Mouse (Mus musculus): ENCODE measurements around the gene Zfp346. TPM values are rescaled to one million over a fixed set of nuclear protein-coding genes. Genes with fewer than 3 reads are reported as not detected.

The Zfp346 gene
- polyA plus RNA-seq, 1 experiment, result 4.4 TPM

GRCm38 (mm10) chr13:55107116-55107515, 2.0 kb downstream of the Zfp346 start:
- Histone ChIP-seq H3K4me3 (ENCODE audit: insufficient read depth, low read depth, low read length) (no peak overlapping the region), H3K27ac (replicated peaks; ENCODE audit: low read depth, low read length) (no peak overlapping the region), H3K4me1 (ENCODE audit: control insufficient read depth, insufficient read depth, insufficient read length, low read length) (peaks cover 5% of the 10 kb centered on the region)

DNA sequence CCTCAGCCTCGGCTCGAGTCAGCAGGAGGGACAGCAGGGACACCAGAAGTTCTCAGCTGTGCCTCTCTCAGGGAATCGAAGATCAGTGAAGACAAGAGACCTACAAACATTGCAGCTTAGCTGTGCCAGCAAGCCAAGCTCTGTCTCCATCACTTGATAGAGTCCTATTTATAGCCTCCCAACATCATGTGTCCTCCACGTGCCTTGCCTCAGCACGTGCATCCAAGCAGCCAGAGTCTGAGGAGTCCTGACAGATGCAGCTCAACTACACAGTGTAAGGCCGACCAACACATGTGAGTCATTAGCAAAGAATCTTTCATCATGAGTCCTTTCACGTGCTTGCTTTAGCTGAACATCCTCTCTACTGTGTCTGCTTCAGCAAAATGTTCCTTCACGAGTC, 2.6 kb downstream of the Zfp346 start:
- Histone ChIP-seq H3K27ac (replicated peaks; ENCODE audit: low read depth, low read length) (no peak overlapping the region), H3K4me3 (ENCODE audit: insufficient read depth, low read depth, low read length) (no peak overlapping the region)

DNA sequence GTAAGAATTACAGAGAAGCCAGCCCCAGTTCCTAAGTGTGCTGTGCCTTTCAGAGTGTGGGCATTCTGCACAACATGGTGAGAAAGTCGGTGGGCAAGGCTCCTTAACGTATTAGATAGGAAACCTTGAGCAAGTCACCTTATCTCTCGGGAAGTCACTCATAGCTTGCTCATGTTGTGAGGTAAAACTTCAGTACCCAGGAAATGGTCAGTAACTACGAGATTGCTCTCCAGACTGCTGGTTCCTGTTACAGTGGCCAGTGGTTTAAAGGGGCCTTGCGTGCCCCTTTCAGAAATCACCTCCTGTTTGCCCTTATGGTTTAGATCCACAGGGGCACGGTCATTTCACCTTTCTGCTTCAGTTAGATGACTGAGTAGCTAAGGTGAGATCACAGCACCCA, 9.3 kb downstream of the Zfp346 start:
- Histone ChIP-seq H3K27ac (replicated peaks; ENCODE audit: low read depth, low read length) (no peak overlapping the region), H3K4me1 (ENCODE audit: control insufficient read depth, insufficient read depth, insufficient read length, low read length) (no peaks in the 10 kb centered on the region), H3K4me3 (ENCODE audit: insufficient read depth, low read depth, low read length) (no peak overlapping the region)

More for the DNA sequence above, 2.6 kb downstream of the Zfp346 start:
- peaks cover 5% of the 10 kb centered on the region for H3K4me1 ChIP-seq (ENCODE audit: control insufficient read depth, insufficient read depth, insufficient read length, low read length)

GRCm38 (mm10) chr13:55124903-55125302, 19.8 kb downstream of the Zfp346 start:
- Histone ChIP-seq H3K4me1 (ENCODE audit: control insufficient read depth, insufficient read depth, insufficient read length, low read length) (no peaks in the 10 kb centered on the region), H3K27ac (replicated peaks; ENCODE audit: low read depth, low read length) (no peak overlapping the region), H3K4me3 (ENCODE audit: insufficient read depth, low read depth, low read length) (no peak overlapping the region)

DNA sequence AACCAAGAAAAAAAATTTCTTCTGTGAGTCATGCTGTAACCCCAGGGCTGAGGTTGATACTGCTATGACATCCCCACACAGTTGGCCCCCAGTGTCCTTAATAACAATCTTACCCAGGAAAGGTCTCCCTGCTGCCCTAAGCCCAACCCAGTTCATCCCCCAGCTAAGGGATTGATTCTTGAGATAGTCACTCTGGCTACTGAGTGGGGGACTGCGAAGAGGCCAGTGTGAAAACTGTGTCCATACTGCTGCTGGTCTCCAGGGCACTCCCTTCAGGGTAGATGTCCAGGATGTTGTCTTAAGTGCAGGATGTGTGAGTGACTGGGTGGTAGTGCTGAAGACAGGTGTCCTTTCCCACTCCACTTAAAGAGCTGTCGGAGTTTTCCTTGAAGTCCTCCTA, 28.3 kb downstream of the Zfp346 start, which contains the start of gene Gm17617:
TSS of gene Gm17617 (minus strand) at position 101 of the 400 bp plus-strand sequence.
- H3K27ac ChIP-seq (replicated peaks; ENCODE audit: low read depth, low read length), result no peak within 1 kb of the TSS
- H3K4me3 ChIP-seq (ENCODE audit: insufficient read depth, low read depth, low read length), result no peak within 1 kb of the TSS
- no peaks in the 10 kb centered on the region for H3K4me1 ChIP-seq (ENCODE audit: control insufficient read depth, insufficient read depth, insufficient read length, low read length)

GRCm38 (mm10) chr13:55135382-55135781, 30.3 kb downstream of the Zfp346 start:
- H3K4me1 ChIP-seq (ENCODE audit: control insufficient read depth, insufficient read depth, insufficient read length, low read length), result no peaks in the 10 kb centered on the region
- no peak overlapping the region for H3K4me3 ChIP-seq (ENCODE audit: insufficient read depth, low read depth, low read length)
- no peak overlapping the region for H3K27ac ChIP-seq (replicated peaks; ENCODE audit: low read depth, low read length)

DNA sequence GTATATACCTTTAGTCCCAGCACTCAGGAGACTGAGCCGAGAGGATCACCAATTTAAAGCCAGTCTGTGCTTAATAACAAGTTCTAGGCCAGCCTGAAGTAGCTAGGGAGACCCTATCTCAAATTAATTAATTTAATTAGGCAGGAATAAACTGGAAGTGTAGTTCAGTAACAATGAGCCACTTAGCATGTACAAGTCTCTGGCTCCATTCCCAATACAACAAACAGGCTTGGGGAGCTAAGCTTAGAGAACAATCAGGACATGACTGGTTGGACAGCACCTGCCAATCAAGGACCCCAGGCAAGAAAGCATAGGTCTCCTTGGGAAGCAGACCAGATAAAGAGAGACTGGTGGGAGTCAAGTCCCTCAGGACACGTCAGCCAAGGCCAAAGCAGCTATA, 35.2 kb downstream of the Zfp346 start:
- Histone ChIP-seq H3K4me3 (ENCODE audit: insufficient read depth, low read depth, low read length) (no peak overlapping the region), H3K4me1 (ENCODE audit: control insufficient read depth, insufficient read depth, insufficient read length, low read length) (no peaks in the 10 kb centered on the region), H3K27ac (replicated peaks; ENCODE audit: low read depth, low read length) (no peak overlapping the region)

GRCm38 (mm10) chr13:55152621-55153415, 47.7 kb downstream of the Zfp346 start, which contains the start of gene Fgfr4:
TSS of gene Fgfr4 (plus strand) at chr13:55152640.
- Histone ChIP-seq H3K27ac (replicated peaks; ENCODE audit: low read depth, low read length) (no peak within 1 kb of the TSS), H3K4me3 (ENCODE audit: insufficient read depth, low read depth, low read length) (peak within 1 kb of the TSS; percentile 42), H3K4me1 (ENCODE audit: control insufficient read depth, insufficient read depth, insufficient read length, low read length) (no peaks in the 10 kb centered on the region)

DNA sequence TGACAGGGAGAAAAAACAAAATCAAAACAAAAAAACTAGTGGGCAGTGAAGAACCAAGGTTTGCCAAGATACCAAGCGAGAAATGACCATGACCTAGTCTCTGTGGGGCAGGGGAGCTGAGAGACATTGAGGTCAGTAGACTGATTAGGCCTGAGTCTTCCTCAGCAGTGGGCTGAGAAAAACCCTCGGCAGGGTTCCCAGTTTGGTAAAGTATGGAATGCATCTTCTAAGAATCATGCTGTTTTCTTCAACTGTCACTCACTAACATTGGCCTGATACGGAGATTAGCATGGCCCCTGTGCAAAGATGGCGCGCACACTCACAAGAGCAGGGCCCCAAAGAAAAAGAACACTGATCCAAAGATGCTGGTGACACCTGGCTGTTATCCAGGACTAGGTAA, 48.8 kb downstream of the Zfp346 start:
- Histone ChIP-seq H3K4me1 (ENCODE audit: control insufficient read depth, insufficient read depth, insufficient read length, low read length) (no peaks in the 10 kb centered on the region), H3K27ac (replicated peaks; ENCODE audit: low read depth, low read length) (no peak overlapping the region), H3K4me3 (ENCODE audit: insufficient read depth, low read depth, low read length) (no peak overlapping the region)

- no peaks in the 10 kb centered on the region for H3K4me1 ChIP-seq (ENCODE audit: control insufficient read depth, insufficient read depth, insufficient read length, low read length)
- H3K4me3 ChIP-seq (ENCODE audit: insufficient read depth, low read depth, low read length), result no peak overlapping the region
- no peak overlapping the region for H3K27ac ChIP-seq (replicated peaks; ENCODE audit: low read depth, low read length)
Measured at GRCm38 (mm10) chr13:55162365-55162764, 57.3 kb downstream of the Zfp346 start.

DNA sequence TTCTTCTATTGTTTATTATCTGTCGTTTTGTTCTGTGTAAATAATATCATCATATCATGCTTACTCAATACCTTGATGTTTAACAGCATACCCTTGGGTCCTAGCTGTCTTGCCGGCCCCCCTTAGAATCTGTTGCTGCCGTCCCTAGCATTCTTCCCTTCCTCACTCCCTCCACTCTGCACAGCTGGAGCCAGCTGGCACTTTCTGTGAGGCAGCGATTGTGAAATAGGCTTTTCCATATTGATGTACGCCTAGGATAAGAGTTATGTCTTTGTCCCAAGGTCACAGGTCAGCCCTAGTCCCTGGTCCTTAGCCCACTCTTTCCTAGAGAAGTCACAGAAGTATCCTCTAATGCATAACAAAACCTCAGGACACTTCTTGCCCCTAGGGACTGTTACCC, 58.4 kb downstream of the Zfp346 start:
- no peak overlapping the region for H3K4me3 ChIP-seq (ENCODE audit: insufficient read depth, low read depth, low read length)
- H3K27ac ChIP-seq (replicated peaks; ENCODE audit: low read depth, low read length), result no peak overlapping the region

DNA sequence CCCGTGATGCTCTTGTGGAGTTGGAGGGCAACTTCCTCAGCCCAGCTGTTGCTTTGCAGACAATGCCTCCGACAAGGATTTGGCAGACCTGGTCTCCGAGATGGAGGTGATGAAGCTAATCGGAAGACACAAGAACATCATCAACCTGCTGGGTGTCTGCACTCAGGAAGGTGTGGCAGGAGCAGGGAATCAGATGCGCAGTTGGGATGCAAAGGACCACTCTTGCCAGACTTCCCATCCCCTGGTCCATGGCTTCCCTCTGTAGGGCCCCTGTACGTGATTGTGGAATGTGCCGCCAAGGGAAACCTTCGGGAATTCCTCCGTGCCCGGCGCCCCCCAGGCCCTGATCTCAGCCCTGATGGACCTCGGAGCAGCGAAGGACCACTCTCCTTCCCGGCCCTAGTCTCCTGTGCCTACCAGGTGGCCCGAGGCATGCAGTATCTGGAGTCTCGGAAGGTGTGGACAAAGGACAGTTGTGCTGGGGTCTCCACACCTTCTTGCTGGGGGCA, 60.8 kb downstream of the Zfp346 start:
- H3K4me3 ChIP-seq (ENCODE audit: insufficient read depth, low read depth, low read length), result no peak overlapping the region
- H3K4me1 ChIP-seq (ENCODE audit: control insufficient read depth, insufficient read depth, insufficient read length, low read length), result no peaks in the 10 kb centered on the region
- H3K27ac ChIP-seq (replicated peaks; ENCODE audit: low read depth, low read length), result no peak overlapping the region

More for the DNA sequence above, 58.4 kb downstream of the Zfp346 start:
- H3K4me1 ChIP-seq (ENCODE audit: control insufficient read depth, insufficient read depth, insufficient read length, low read length), result no peaks in the 10 kb centered on the region

DNA sequence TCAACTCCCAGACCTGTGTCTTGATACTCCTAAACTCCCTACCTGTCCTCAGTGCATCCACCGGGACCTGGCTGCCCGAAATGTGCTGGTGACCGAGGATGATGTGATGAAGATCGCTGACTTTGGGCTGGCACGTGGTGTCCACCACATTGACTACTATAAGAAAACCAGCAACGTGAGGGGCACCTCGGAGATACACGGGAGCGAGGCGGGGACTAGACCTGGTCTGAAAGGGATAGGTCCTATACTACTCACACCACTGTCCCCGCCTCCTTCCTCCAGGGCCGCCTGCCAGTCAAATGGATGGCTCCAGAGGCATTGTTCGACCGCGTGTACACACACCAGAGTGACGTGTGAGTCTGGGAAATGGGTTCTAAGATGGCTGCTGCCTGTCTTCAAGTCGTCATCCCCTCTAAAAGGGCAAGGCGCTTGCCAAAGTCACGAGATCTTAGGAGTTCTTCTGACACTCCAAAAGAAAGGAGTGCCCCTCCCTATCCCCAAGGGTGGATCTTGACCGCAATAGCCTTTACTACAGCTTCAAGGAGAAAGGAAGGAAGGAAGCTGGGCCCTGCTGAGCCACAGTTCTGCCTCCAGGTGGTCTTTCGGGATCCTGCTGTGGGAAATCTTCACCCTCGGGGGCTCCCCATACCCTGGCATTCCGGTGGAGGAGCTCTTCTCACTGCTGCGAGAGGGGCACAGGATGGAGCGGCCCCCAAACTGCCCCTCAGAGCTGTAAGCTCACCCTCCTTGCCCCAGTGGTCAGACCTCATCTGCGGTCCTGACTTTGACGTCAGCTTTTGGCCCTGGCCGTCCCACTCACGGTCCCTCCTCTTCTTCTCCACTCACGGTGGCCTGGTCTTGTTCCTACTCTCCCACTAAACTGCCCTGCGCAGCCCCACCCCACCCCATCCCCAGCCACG, 62.0 kb downstream of the Zfp346 start:
- Histone ChIP-seq H3K4me1 (ENCODE audit: control insufficient read depth, insufficient read depth, insufficient read length, low read length) (peaks cover 2% of the 10 kb centered on the region; the same call in 1 of the 2 replicates), H3K27ac (replicated peaks; ENCODE audit: low read depth, low read length) (no peak overlapping the region)

DNA sequence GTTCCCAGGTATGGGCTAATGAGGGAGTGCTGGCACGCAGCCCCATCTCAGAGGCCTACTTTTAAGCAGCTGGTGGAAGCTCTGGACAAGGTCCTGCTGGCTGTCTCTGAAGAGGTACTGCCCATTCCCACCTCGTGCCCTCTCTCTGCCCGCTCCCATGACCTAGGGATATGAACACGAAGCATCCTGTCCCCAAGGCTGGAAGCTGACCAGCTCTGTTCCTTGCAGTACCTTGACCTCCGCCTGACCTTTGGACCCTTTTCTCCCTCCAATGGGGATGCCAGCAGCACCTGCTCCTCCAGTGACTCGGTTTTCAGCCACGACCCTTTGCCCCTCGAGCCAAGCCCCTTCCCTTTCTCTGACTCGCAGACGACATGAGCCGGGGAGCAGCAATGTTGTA, 62.7 kb downstream of the Zfp346 start:
- peaks cover 2% of the 10 kb centered on the region; the same call in 1 of the 2 replicates for H3K4me1 ChIP-seq (ENCODE audit: control insufficient read depth, insufficient read depth, insufficient read length, low read length)
- no peak overlapping the region for H3K4me3 ChIP-seq (ENCODE audit: insufficient read depth, low read depth, low read length)
- no peak overlapping the region for H3K27ac ChIP-seq (replicated peaks; ENCODE audit: low read depth, low read length)

More for the DNA sequence above, 62.0 kb downstream of the Zfp346 start:
- H3K4me3 ChIP-seq (ENCODE audit: insufficient read depth, low read depth, low read length), result no peak overlapping the region

DNA sequence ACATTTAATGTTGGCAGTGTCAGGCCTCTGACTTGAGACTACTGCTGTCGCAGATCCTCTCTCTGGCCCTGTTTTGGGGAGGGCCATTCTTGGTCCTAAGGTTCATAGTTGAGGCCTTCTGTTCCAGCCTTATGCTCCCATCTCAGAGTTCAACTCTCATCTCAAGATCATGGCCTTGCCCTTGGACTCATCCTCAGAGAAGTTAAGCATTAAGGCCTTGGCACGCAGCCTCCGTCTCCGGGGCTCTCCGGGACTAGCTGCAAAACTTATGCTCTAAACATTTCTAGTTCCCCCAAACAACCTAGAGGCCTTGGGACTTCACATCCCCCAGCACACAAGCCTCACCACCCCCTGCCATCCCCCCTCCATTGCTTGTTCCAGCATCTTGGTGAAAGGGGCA, 63.1 kb downstream of the Zfp346 start:
- peaks cover 2% of the 10 kb centered on the region; the same call in 1 of the 2 replicates for H3K4me1 ChIP-seq (ENCODE audit: control insufficient read depth, insufficient read depth, insufficient read length, low read length)
- no peak overlapping the region for H3K27ac ChIP-seq (replicated peaks; ENCODE audit: low read depth, low read length)
- no peak overlapping the region for H3K4me3 ChIP-seq (ENCODE audit: insufficient read depth, low read depth, low read length)

Measured in brown adipose tissue, adult 24 weeks (tissue).